Mouse (Mus musculus) midbrain, postnatal 0 days (tissue): ENCODE data around the gene Rnf157. TPM values are rescaled to one million over a fixed set of nuclear protein-coding genes. Genes with fewer than 3 reads are reported as not detected.
"Not testable (repeated sequence)": the region's sequence is repeated elsewhere in the genome, so short reads cannot be mapped to it uniquely, and the experiment has no call there.

Experiments
- ATAC-seq: fragments of 200-750 bp; cut with Nextera tagmentation; 2 replicates; pipeline ENCODE4 v1.8.0; 2017; ENCODE audit warnings: moderate number of reproducible peaks, mild to moderate bottlenecking, moderate TSS enrichment, moderate library complexity; ENCODE audit not compliant: low FRiP score
- DNase-seq: peaks from one replicate; pipeline ENCODE4 v3.0.0-alpha.2; 2015; ENCODE audit warnings: low spot score
- H3K27ac ChIP-seq: fragments of 300-500 bp; sonication (generic); 2 replicates; pipeline ENCODE4 v1.5.1; 2014; ENCODE audit warnings: low read depth, mild to moderate bottlenecking, low read length, mixed read lengths
- H3K27me3 ChIP-seq: fragments of 300-500 bp; sonication (generic); 2 replicates; pipeline ENCODE4 v1.6.1; 2014; ENCODE audit warnings: low read length, control low read depth, mixed read lengths; ENCODE audit not compliant: insufficient read depth
- H3K36me3 ChIP-seq: fragments of 300-500 bp; sonication (generic); 2 replicates; pipeline ENCODE4 v1.6.1; 2014; ENCODE audit warnings: low read length, control low read depth, mixed read lengths; ENCODE audit not compliant: insufficient read depth
- H3K4me1 ChIP-seq: fragments of 300-500 bp; sonication (generic); 2 replicates; pipeline ENCODE4 v1.6.1; 2014; ENCODE audit warnings: mild to moderate bottlenecking, control low read depth, antibody characterized with exemption, low read length, mixed read lengths; ENCODE audit not compliant: insufficient read depth
- H3K4me2 ChIP-seq: fragments of 300-500 bp; sonication (generic); 2 replicates; pipeline ENCODE4 v1.6.1; 2014; ENCODE audit warnings: low read depth, mild to moderate bottlenecking, low read length, mixed read lengths; ENCODE audit not compliant: poor library complexity, severe bottlenecking
- H3K4me3 ChIP-seq: fragments of 300-500 bp; sonication (generic); 2 replicates; pipeline ENCODE4 v1.5.1; 2014; ENCODE audit warnings: low read depth, mild to moderate bottlenecking, low read length, moderate library complexity
- H3K9ac ChIP-seq: fragments of 300-500 bp; sonication (generic); replicated peaks from 2 replicates; pipeline ENCODE4 v1.6.1; 2014; ENCODE audit warnings: mild to moderate bottlenecking, low read length, moderate library complexity, mixed read lengths; ENCODE audit not compliant: poor library complexity, severe bottlenecking
- H3K9me3 ChIP-seq: fragments of 300-500 bp; sonication (generic); 2 replicates; pipeline ENCODE4 v1.6.1; 2016; ENCODE audit warnings: low read length, control low read depth
- CTCF ChIP-seq: IDR thresholded peaks from 2 replicates; pipeline ENCODE4 v1.5.1; 2016; ENCODE audit warnings: antibody characterized with exemption, mild to moderate bottlenecking
- WGBS: fragments of 180-500 bp; shearing (Covaris S2); extraction: QIAGEN DNeasy Blood & Tissue Kit; methylation state at CpG from one replicate; pipeline ENCODE4 v1.1.7; 2014; 5-methylcytosine and 5-hydroxymethylcytosine counted together
- polyA plus RNA-seq: library from polyadenylated mRNA; unstranded; fragments of >200 nt; fragmentation: Nextera tagmentation; extraction: Ambion mirVana; gene quantifications from 2 replicates; pipeline ENCODE4 v1.2.1, GENCODE M21; 2015
- total RNA-seq: library from RNA; depleted of rRNA; stranded (reverse); fragments of >200 nt; gene quantifications from 2 replicates; pipeline ENCODE4 v1.2.3, GENCODE M21; 2014

The Rnf157 gene
- total and polyA plus RNA-seq, 2 experiments from 2014 or later: 57.0 to 138 TPM

GRCm38 (mm10) chr11:116388841-116389480 is 23.9 kb downstream of the Rnf157 start:
- DNase-seq (peak; percentile 44), ATAC-seq (no peak)

GRCm38 (mm10) chr11:116387086-116388071 is 25.5 kb downstream of the Rnf157 start:
- Histone ChIP-seq H3K36me3 (peaks cover 2% of the 10 kb centered on the region; the same call in 1 of the 2 replicates), H3K4me3 (no peak overlapping the region), H3K27me3 (no peaks in the 10 kb centered on the region), H3K4me1 (no peaks in the 10 kb centered on the region), H3K4me2 (no peak overlapping the region), H3K9me3 (no peaks in the 10 kb centered on the region), H3K27ac (peak overlapping the region; percentile 32; the same call in 1 of the 2 replicates), H3K9ac (peak overlapping the region; percentile 29; the same call in 1 of the 2 replicates)
- 21% methylated on average over 15 of the region's 16 CpGs for WGBS
- ATAC-seq (no peak), DNase-seq (peak; percentile 21)
- no peak for TF ChIP-seq CTCF

More at GRCm38 (mm10) chr11:116388841-116389480, 23.9 kb downstream of the Rnf157 start:
- Histone ChIP-seq H3K4me2 (no peak overlapping the region), H3K9ac (no peak overlapping the region), H3K9me3 (no peaks in the 10 kb centered on the region), H3K4me1 (no peaks in the 10 kb centered on the region), H3K27ac (no peak overlapping the region), H3K27me3 (no peaks in the 10 kb centered on the region), H3K4me3 (no peak overlapping the region), H3K36me3 (no peaks in the 10 kb centered on the region; the same call in 1 of the 2 replicates)
- 65% methylated on average over 14 of the region's 14 CpGs for WGBS
- TF ChIP-seq CTCF: peak; percentile 27; the same call in 1 of the 2 replicates

- no peaks in the 10 kb centered on the region for H3K27me3 ChIP-seq
- TF ChIP-seq CTCF: no peak
- no peak overlapping the region for H3K27ac ChIP-seq
- H3K9ac ChIP-seq: no peak overlapping the region
- H3K36me3 ChIP-seq: peaks cover 5% of the 10 kb centered on the region; the same call in 1 of the 2 replicates
- peak; percentile 68 for DNase-seq
- 41% methylated on average over 5 of the region's 5 CpGs for WGBS
- ATAC-seq: no peak
- no peak overlapping the region for H3K4me3 ChIP-seq
- no peaks in the 10 kb centered on the region for H3K9me3 ChIP-seq
- H3K4me1 ChIP-seq: no peaks in the 10 kb centered on the region
- no peak overlapping the region for H3K4me2 ChIP-seq
Observed at GRCm38 (mm10) chr11:116385999-116386398, 26.8 kb downstream of the Rnf157 start.

- 75% methylated on average over 11 of the region's 11 CpGs for WGBS
- Histone ChIP-seq H3K4me1 (no peaks in the 10 kb centered on the region), H3K27me3 (no peaks in the 10 kb centered on the region), H3K36me3 (peaks cover 8% of the 10 kb centered on the region; the same call in 1 of the 2 replicates), H3K4me2 (no peak overlapping the region), H3K27ac (no peak overlapping the region), H3K9me3 (no peaks in the 10 kb centered on the region), H3K9ac (no peak overlapping the region), H3K4me3 (no peak overlapping the region)
- DNase-seq (no peak), ATAC-seq (no peak)
- no peak for TF ChIP-seq CTCF
Observed at GRCm38 (mm10) chr11:116384171-116384570, 28.7 kb downstream of the Rnf157 start.

GRCm38 (mm10) chr11:116383070-116383469 is 29.8 kb downstream of the Rnf157 start:
- H3K4me2 ChIP-seq, H3K27ac ChIP-seq, H3K27me3 ChIP-seq, H3K4me3 ChIP-seq, H3K9ac ChIP-seq, H3K4me1 ChIP-seq, H3K9me3 ChIP-seq, DNase-seq, ATAC-seq, H3K36me3 ChIP-seq: not testable (repeated sequence)
- 87% methylated on average over 5 of the region's 5 CpGs for WGBS
